10 mouse cellular contexts compared by ENCODE assay signal in the genomic region with DNA sequence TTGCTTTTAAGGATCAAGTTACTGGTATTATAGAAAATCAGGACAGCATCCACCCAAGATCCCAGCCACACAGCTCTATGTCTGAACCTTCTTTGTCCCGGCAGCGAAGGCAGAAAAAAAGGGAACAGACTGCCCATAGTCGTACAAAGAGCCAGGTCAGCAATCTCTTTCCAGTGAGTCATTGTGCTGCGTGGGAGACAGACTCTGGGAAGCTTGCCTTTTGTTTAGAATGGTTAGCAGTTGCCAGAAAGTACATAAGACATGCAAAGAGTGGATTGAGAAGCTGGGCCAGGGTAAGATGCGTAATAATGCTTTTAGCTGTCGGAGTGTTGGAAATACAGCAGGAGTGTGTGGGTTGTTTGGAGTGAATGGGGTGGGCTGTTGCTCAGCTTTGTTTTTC. TPM values are rescaled to one million over a fixed set of nuclear protein-coding genes. Genes with fewer than 3 reads are reported as not detected.
DNase-seq lines count a peak whose midpoint lies in the region; ATAC-seq lines count a peak whose summit lies in the region.
"Had no signal": no experiment of that assay in that cellular context is flagged by ENCODE, and none has a peak within 500 bp of the region (broad histone marks: within the 10 kb centered on the region; RNA-seq: fewer than 3 reads in every experiment).

No protein-coding gene starts in this region.

- no peak for ATAC-seq in midbrain, embryonic 11.5 days (ENCODE audit: low FRiP score)
- ATAC-seq in hindbrain, embryonic 12.5 days (ENCODE audit: low FRiP score) = no peak
- no peak; the same call in 1 of the 2 replicates for ATAC-seq in stomach, embryonic 15.5 days (ENCODE audit: insufficient read depth, low FRiP score, low read depth)

- no peaks in the 10 kb centered on the region for H3K4me1 ChIP-seq in midbrain, embryonic 10.5 days
- H3K4me1 ChIP-seq in midbrain, embryonic 11.5 days (ENCODE audit: control insufficient read depth, insufficient read depth, low read length) = no peaks in the 10 kb centered on the region
- 0 out of 2 replicates have a peak, but pooled peaks cover 2% of the 10 kb centered on the region for H3K4me1 ChIP-seq in hindbrain, embryonic 12.5 days
- no peaks in the 10 kb centered on the region for H3K4me1 ChIP-seq in stomach, embryonic 15.5 days
- H3K4me1 ChIP-seq: limb, embryonic 15.5 days had no signal

- no peak overlapping the region for H3K9ac ChIP-seq in midbrain, embryonic 11.5 days (ENCODE audit: low read length)
- no peak overlapping the region for H3K9ac ChIP-seq in hindbrain, embryonic 12.5 days
- no peak overlapping the region for H3K9ac ChIP-seq in stomach, embryonic 15.5 days
- H3K9ac ChIP-seq: limb, embryonic 15.5 days had no signal

- peak overlapping the region; percentile 42; the same call in 1 of the 2 replicates for H3K27ac ChIP-seq in midbrain, embryonic 10.5 days (replicated peaks)
- H3K27ac ChIP-seq in midbrain, embryonic 11.5 days (ENCODE audit: low read depth, low read length) = no peak overlapping the region; the same call in 1 of the 2 replicates
- H3K27ac ChIP-seq in hindbrain, embryonic 12.5 days = peak overlapping the region; percentile 62; the same call in 1 of the 2 replicates
- H3K27ac ChIP-seq in stomach, embryonic 15.5 days = peak overlapping the region; percentile 35; the same call in 1 of the 2 replicates
- H3K27ac ChIP-seq: limb, embryonic 15.5 days had no signal

- no peak overlapping the region for H3K4me2 ChIP-seq in midbrain, embryonic 11.5 days
- H3K4me2 ChIP-seq in hindbrain, embryonic 12.5 days (replicated peaks) = no peak overlapping the region
- H3K4me2 ChIP-seq in stomach, embryonic 15.5 days = no peak overlapping the region
- H3K4me2 ChIP-seq: limb, embryonic 15.5 days had no signal

- peaks cover 52% of the 10 kb centered on the region for H3K36me3 ChIP-seq in midbrain, embryonic 10.5 days
- peaks cover 3% of the 10 kb centered on the region; the same call in 1 of the 2 replicates for H3K36me3 ChIP-seq in midbrain, embryonic 11.5 days (ENCODE audit: control insufficient read depth, insufficient read depth, low read length)
- peaks cover 52% of the 10 kb centered on the region for H3K36me3 ChIP-seq in hindbrain, embryonic 12.5 days
- peaks cover 15% of the 10 kb centered on the region; the same call in 1 of the 2 replicates for H3K36me3 ChIP-seq in stomach, embryonic 15.5 days

- DNase-seq in adrenal gland, adult 2 months = peak; percentile 53
- DNase-seq in adrenal gland, adult 8-10 months = no peak
- no peak for DNase-seq in midbrain, embryonic 10.5 days (ENCODE audit: low spot score)
- DNase-seq in midbrain, embryonic 11.5 days (ENCODE audit: low spot score, missing footprints) = no peak
- peak; percentile 29 to 56 for DNase-seq in left cerebral cortex, postnatal 10 days (ENCODE audit: extremely low spot score in 1 of 2, low spot score in 2 of 2)
- DNase-seq in spleen, postnatal 10 days (ENCODE audit: low spot score in 2 of 2) = no peak

- 78% methylated on average over 6 of the region's 6 CpGs for WGBS in midbrain, embryonic 10.5 days
- 72% methylated on average over 6 of the region's 6 CpGs for WGBS in midbrain, embryonic 11.5 days
- WGBS in hindbrain, embryonic 12.5 days = 42% methylated on average over 6 of the region's 6 CpGs
- WGBS in stomach, embryonic 15.5 days = 54% methylated on average over 6 of the region's 6 CpGs

- H3K4me3 ChIP-seq in midbrain, embryonic 10.5 days = no peak overlapping the region
- H3K4me3 ChIP-seq in midbrain, embryonic 11.5 days (ENCODE audit: low read depth, low read length) = no peak overlapping the region
- no peak overlapping the region for H3K4me3 ChIP-seq in hindbrain, embryonic 12.5 days
- no peak overlapping the region for H3K4me3 ChIP-seq in stomach, embryonic 15.5 days (replicated peaks)
- H3K4me3 ChIP-seq: limb, embryonic 15.5 days had no signal

- no peaks in the 10 kb centered on the region for H3K27me3 ChIP-seq in midbrain, embryonic 10.5 days (ENCODE audit: low read depth, poor library complexity, severe bottlenecking)
- no peaks in the 10 kb centered on the region for H3K27me3 ChIP-seq in midbrain, embryonic 11.5 days (ENCODE audit: control insufficient read depth, insufficient read depth, low read length)
- no peaks in the 10 kb centered on the region for H3K27me3 ChIP-seq in hindbrain, embryonic 12.5 days
- no peaks in the 10 kb centered on the region for H3K27me3 ChIP-seq in stomach, embryonic 15.5 days (replicated peaks)
- H3K27me3 ChIP-seq: limb, embryonic 15.5 days had no signal

- intact Hi-C loops in left cerebral cortex, postnatal 10 days (cut with DNase I) = no loop called here

- H3K9me3 ChIP-seq in midbrain, embryonic 10.5 days (replicated peaks) = no peaks in the 10 kb centered on the region
- H3K9me3 ChIP-seq in midbrain, embryonic 11.5 days (ENCODE audit: control insufficient read depth, low read length) = no peaks in the 10 kb centered on the region
- H3K9me3 ChIP-seq in hindbrain, embryonic 12.5 days (replicated peaks) = no peaks in the 10 kb centered on the region
- H3K9me3 ChIP-seq in stomach, embryonic 15.5 days = no peaks in the 10 kb centered on the region
- H3K9me3 ChIP-seq: limb, embryonic 15.5 days had no signal

RNA-seq across cellular contexts. Expression of gene Nek4, which starts 23.0 kb away (rescaled TPM):
- total RNA-seq in adrenal gland, adult 2 months (2021) = 10 to 100 TPM; 10.2 to 13.3 TPM
- polyA plus RNA-seq in adrenal gland, adult 2 months (2012; rRNA removed) = 5.2 and 5.5 TPM in 2 replicates
- total RNA-seq in adrenal gland, adult 8-10 months (2022) = 10 to 100 TPM; 13.4 to 17.9 (median 13.8) TPM
- polyA plus RNA-seq in midbrain, embryonic 10.5 days (2016; fragmentation: Nextera tagmentation; extraction: Ambion mirVana) = 22.7 and 24.7 TPM in 2 replicates
- 17.9 and 19.2 TPM in 2 replicates for polyA plus RNA-seq in midbrain, embryonic 11.5 days (2014; fragmentation: Nextera tagmentation; extraction: Ambion mirVana)
- 18.6 and 18.9 TPM in 2 replicates for polyA plus RNA-seq in hindbrain, embryonic 12.5 days (2016; fragmentation: Nextera tagmentation; extraction: Ambion mirVana)
- total RNA-seq in left cerebral cortex, postnatal 10 days (2021) = 10 to 100 TPM; 12.8 to 14.4 TPM
- polyA plus RNA-seq in stomach, embryonic 15.5 days (2015; fragmentation: Nextera tagmentation; extraction: Ambion mirVana) = 10.7 and 10.8 TPM in 2 replicates

RNA-seq across cellular contexts. Expression of gene Glt8d1, which starts 27.0 kb away (rescaled TPM):
- 10 to 100 TPM; 40.9 to 50.7 TPM for total RNA-seq in adrenal gland, adult 2 months (2021)
- polyA plus RNA-seq in adrenal gland, adult 2 months (2012; rRNA removed) = 17.7 and 23.3 TPM in 2 replicates
- 10 to 100 TPM; 50.0 to 90.5 (median 70.5) TPM for total RNA-seq in adrenal gland, adult 8-10 months (2022)
- 52.4 and 53.8 TPM in 2 replicates for polyA plus RNA-seq in midbrain, embryonic 10.5 days (2016; fragmentation: Nextera tagmentation; extraction: Ambion mirVana)
- 63.4 and 68.3 TPM in 2 replicates for polyA plus RNA-seq in midbrain, embryonic 11.5 days (2014; fragmentation: Nextera tagmentation; extraction: Ambion mirVana)
- polyA plus RNA-seq in hindbrain, embryonic 12.5 days (2016; fragmentation: Nextera tagmentation; extraction: Ambion mirVana) = 73.0 and 76.5 TPM in 2 replicates
- 10 to 100 TPM; 33.9 to 37.1 TPM for total RNA-seq in left cerebral cortex, postnatal 10 days (2021)
- 54.4 and 54.8 TPM in 2 replicates for polyA plus RNA-seq in stomach, embryonic 15.5 days (2015; fragmentation: Nextera tagmentation; extraction: Ambion mirVana)

RNA-seq across cellular contexts. Expression of gene Spcs1, which starts 27.3 kb away (rescaled TPM):
- total RNA-seq in adrenal gland, adult 2 months (2021) = 100 to 1,000 TPM; 234 to 254 TPM
- 60.5 and 69.4 TPM in 2 replicates for polyA plus RNA-seq in adrenal gland, adult 2 months (2012; rRNA removed)
- total RNA-seq in adrenal gland, adult 8-10 months (2022) = 100 to 1,000 TPM; 232 to 268 (median 251) TPM
- polyA plus RNA-seq in midbrain, embryonic 10.5 days (2016; fragmentation: Nextera tagmentation; extraction: Ambion mirVana) = 274 and 277 TPM in 2 replicates
- polyA plus RNA-seq in midbrain, embryonic 11.5 days (2014; fragmentation: Nextera tagmentation; extraction: Ambion mirVana) = 269 and 301 TPM in 2 replicates
- 301 and 319 TPM in 2 replicates for polyA plus RNA-seq in hindbrain, embryonic 12.5 days (2016; fragmentation: Nextera tagmentation; extraction: Ambion mirVana)
- 100 to 1,000 TPM; 176 to 187 TPM for total RNA-seq in left cerebral cortex, postnatal 10 days (2021)
- polyA plus RNA-seq in stomach, embryonic 15.5 days (2015; fragmentation: Nextera tagmentation; extraction: Ambion mirVana) = 442 and 483 TPM in 2 replicates

RNA-seq across cellular contexts. Expression of gene Itih1, which starts 31.1 kb away (rescaled TPM):
- total RNA-seq in adrenal gland, adult 2 months (2021) = 1 to 10 TPM in 1 of 2 experiments, not detected in 1; 2.2 TPM
- 0.37 TPM in 1 of 2 replicates, not detected in the other for polyA plus RNA-seq in adrenal gland, adult 2 months (2012; rRNA removed)
- total RNA-seq in adrenal gland, adult 8-10 months (2022) = under 1 TPM in 3 of 4 experiments, not detected in 1; 0.09 to 0.51 (median 0.17) TPM
- polyA plus RNA-seq in midbrain, embryonic 10.5 days (2016; fragmentation: Nextera tagmentation; extraction: Ambion mirVana) = not detected in 2 replicates
- not detected in 2 replicates for polyA plus RNA-seq in midbrain, embryonic 11.5 days (2014; fragmentation: Nextera tagmentation; extraction: Ambion mirVana)
- not detected in 2 replicates for polyA plus RNA-seq in hindbrain, embryonic 12.5 days (2016; fragmentation: Nextera tagmentation; extraction: Ambion mirVana)
- not detected for total RNA-seq in left cerebral cortex, postnatal 10 days (2021)
- 1.2 and 2.7 TPM in 2 replicates for polyA plus RNA-seq in stomach, embryonic 15.5 days (2015; fragmentation: Nextera tagmentation; extraction: Ambion mirVana)
- polyA plus RNA-seq: C2C12 had no signal

RNA-seq across cellular contexts. Expression of gene Pbrm1, which starts 44.7 kb away (rescaled TPM):
- total RNA-seq in adrenal gland, adult 2 months (2021) = 10 to 100 TPM; 45.7 to 48.9 TPM
- polyA plus RNA-seq in adrenal gland, adult 2 months (2012; rRNA removed) = 9.3 and 9.7 TPM in 2 replicates
- total RNA-seq in adrenal gland, adult 8-10 months (2022) = 10 to 100 TPM; 52.9 to 66.2 (median 61.2) TPM
- polyA plus RNA-seq in midbrain, embryonic 10.5 days (2016; fragmentation: Nextera tagmentation; extraction: Ambion mirVana) = 158 and 170 TPM in 2 replicates
- polyA plus RNA-seq in midbrain, embryonic 11.5 days (2014; fragmentation: Nextera tagmentation; extraction: Ambion mirVana) = 134 and 140 TPM in 2 replicates
- 191 and 194 TPM in 2 replicates for polyA plus RNA-seq in hindbrain, embryonic 12.5 days (2016; fragmentation: Nextera tagmentation; extraction: Ambion mirVana)
- total RNA-seq in left cerebral cortex, postnatal 10 days (2021) = 10 to 100 TPM; 66.7 to 72.3 TPM
- 109 and 118 TPM in 2 replicates for polyA plus RNA-seq in stomach, embryonic 15.5 days (2015; fragmentation: Nextera tagmentation; extraction: Ambion mirVana)

Comparison
In these comparisons a context has a peak if more than half of its experiments do, and no peak if none do; other contexts are left out.
1. DNase-seq: peak in adrenal gland, adult 2 months (single experiment) and left cerebral cortex, postnatal 10 days (2 of 2); none in adrenal gland, adult 8-10 months (single experiment), midbrain, embryonic 10.5 days (single experiment), midbrain, embryonic 11.5 days (single experiment) and spleen, postnatal 10 days (0 of 2).